Mouse (Mus musculus) testis, adult 2 months (tissue): ENCODE measurements around the gene Cdiptos. TPM values are rescaled to one million over a fixed set of nuclear protein-coding genes. Genes with fewer than 3 reads are reported as not detected.

ENCODE experiments used
- H3K27ac ChIP-seq: fragments of 200-500 bp; 2 replicates; pipeline ENCODE4 v1.5.1; 2012; ENCODE audit warnings: low read depth, low read length; ENCODE audit not compliant: control insufficient read depth, insufficient read depth
- H3K27me3 ChIP-seq: fragments of 200-500 bp; 2 replicates; pipeline ENCODE4 v1.6.1; 2012; ENCODE audit warnings: mild to moderate bottlenecking, low read length, moderate library complexity; ENCODE audit not compliant: control insufficient read depth, insufficient read depth
- H3K36me3 ChIP-seq: fragments of 200-500 bp; 2 replicates; pipeline ENCODE4 v1.6.1; 2012; ENCODE audit warnings: mild to moderate bottlenecking, low read length; ENCODE audit not compliant: control insufficient read depth, insufficient read depth
- H3K4me1 ChIP-seq: fragments of 200-500 bp; 2 replicates; pipeline ENCODE4 v1.6.1; 2012; ENCODE audit warnings: low read length; ENCODE audit not compliant: control insufficient read depth, insufficient read depth
- H3K4me3 ChIP-seq: fragments of 200-500 bp; 2 replicates; pipeline ENCODE4 v1.5.1; 2012; ENCODE audit warnings: low read depth, mild to moderate bottlenecking, low read length, moderate library complexity, mixed read lengths; ENCODE audit not compliant: control insufficient read depth
- CTCF ChIP-seq: fragments of 200-500 bp; IDR thresholded peaks from 2 replicates; pipeline ENCODE4 v1.5.1; 2012; ENCODE audit warnings: low read depth, mild to moderate bottlenecking, inconsistent platforms, low read length, moderate library complexity; ENCODE audit not compliant: control insufficient read depth, insufficient read depth, insufficient replicate concordance
- POLR2A ChIP-seq: fragments of 200-500 bp; IDR thresholded peaks from 2 replicates; pipeline ENCODE4 v1.6.1; 2012; ENCODE audit warnings: low read depth, mild to moderate bottlenecking, inconsistent platforms, low read length, moderate library complexity; ENCODE audit not compliant: control insufficient read depth
- polyA plus RNA-seq: library from polyadenylated mRNA; depleted of rRNA; stranded (reverse); fragments of >200 nt; gene quantifications from 2 replicates; pipeline ENCODE4 v1.2.3, GENCODE M21; 2012

Gene Cdiptos
- polyA plus RNA-seq, 1 experiment: 822 TPM

- peaks cover 26% of the 10 kb centered on the region for H3K4me1 ChIP-seq
- peak overlapping the region; percentile 70 for H3K4me3 ChIP-seq
- H3K27me3 ChIP-seq: no peaks in the 10 kb centered on the region
- peak overlapping the region; percentile 46 for H3K27ac ChIP-seq
- TF ChIP-seq CTCF (no peak), POLR2A (no peak; the same call in 1 of the 2 replicates)
- no peaks in the 10 kb centered on the region for H3K36me3 ChIP-seq
Measured at GRCm38 (mm10) chr7:127021563-127022527, 45.9 kb upstream of the Cdiptos start.

DNA sequence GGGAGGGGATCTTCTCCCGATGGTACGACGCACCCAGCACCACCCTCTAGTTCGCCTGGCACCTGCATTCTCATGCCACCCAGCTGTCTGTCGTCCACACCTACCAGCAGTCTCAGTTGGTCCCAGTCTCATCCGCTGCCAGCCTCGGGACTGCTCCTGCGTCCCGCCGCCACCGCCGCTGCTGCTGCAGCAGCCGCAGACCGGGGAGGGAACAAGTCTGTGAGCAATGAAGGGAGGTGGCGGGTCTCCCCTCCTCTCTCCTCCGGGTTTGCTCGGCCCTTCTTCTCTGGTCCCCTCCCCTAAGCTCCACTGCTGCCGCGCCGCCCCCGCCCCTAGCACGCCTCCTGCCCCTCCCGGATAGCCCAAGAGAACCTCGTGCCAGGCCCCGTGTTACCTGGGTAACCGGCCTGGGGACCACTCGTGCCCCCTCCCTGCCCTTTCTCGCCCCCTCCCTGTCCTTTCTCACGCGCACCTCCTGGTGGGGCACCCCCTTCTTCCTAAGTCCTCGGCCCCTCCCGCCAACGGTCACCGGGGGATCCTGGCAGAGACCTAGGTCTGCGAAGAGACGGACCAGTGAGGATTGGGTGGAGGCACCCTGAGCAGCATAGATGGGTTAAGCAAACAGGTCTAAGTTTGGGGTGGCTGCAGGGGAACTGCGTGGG lies 45.1 kb upstream of the Cdiptos start, which contains the start of the genes Gm42742 and Prrt2:
TSS of gene Gm42742 (minus strand) at position 197 of the 662 bp plus-strand sequence.
TSS of gene Prrt2 (minus strand) at position 311 of the 662 bp plus-strand sequence.
- H3K27ac ChIP-seq: peak within 1 kb of the TSS; percentile 46
- peaks cover 32% of the 10 kb centered on the region for H3K4me1 ChIP-seq
- TF ChIP-seq CTCF (no peak), POLR2A (0 out of 2 replicates have a peak, but pooled peaks have one; percentile 11)
- H3K4me3 ChIP-seq: peak within 1 kb of the TSS; percentile 75
- H3K36me3 ChIP-seq: no peaks in the 10 kb centered on the region
- H3K27me3 ChIP-seq: no peaks in the 10 kb centered on the region

- Histone ChIP-seq H3K36me3 (no peaks in the 10 kb centered on the region), H3K4me3 (peak overlapping the region; percentile 75), H3K27ac (0 out of 2 replicates have a peak overlapping the region, but pooled peaks have one; percentile 42), H3K27me3 (no peaks in the 10 kb centered on the region), H3K4me1 (peaks cover 34% of the 10 kb centered on the region)
- TF ChIP-seq CTCF: no peak
- TF ChIP-seq POLR2A: no peak
Measured at GRCm38 (mm10) chr7:127020491-127020890, 44.6 kb upstream of the Cdiptos start.

DNA sequence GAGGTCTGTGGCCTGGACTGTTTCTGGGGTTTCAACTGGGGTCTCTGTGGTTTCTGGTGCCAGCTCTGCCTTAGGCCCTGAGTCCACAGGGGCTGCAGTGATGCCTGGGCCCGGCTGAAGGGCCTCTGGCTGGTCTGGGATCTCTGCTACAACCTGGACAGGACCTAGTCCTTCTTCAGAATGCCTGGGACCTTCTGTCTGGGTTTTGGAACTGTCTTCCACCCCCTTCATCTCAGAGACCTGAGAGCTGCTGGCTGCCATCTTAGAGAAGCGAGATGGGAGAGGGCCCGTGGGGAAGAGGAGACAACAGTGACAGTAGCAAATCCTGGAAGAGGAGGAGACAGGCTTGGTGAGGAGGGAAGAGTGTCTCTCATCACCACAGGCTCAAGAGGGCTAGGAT lies 44.1 kb upstream of the Cdiptos start:
- Histone ChIP-seq H3K27ac (no peak overlapping the region), H3K27me3 (no peaks in the 10 kb centered on the region), H3K4me1 (peaks cover 29% of the 10 kb centered on the region), H3K36me3 (0 out of 2 replicates have a peak, but pooled peaks cover under 1% of the 10 kb centered on the region), H3K4me3 (no peak overlapping the region)
- TF ChIP-seq POLR2A (no peak), CTCF (no peak)

- no peak overlapping the region for H3K4me3 ChIP-seq
- no peaks in the 10 kb centered on the region for H3K27me3 ChIP-seq
- H3K27ac ChIP-seq: no peak overlapping the region
Measured at GRCm38 (mm10) chr7:127019306-127019960, 43.5 kb upstream of the Cdiptos start.

GRCm38 (mm10) chr7:127018416-127019305 lies 42.8 kb upstream of the Cdiptos start:
- no peak overlapping the region for H3K27ac ChIP-seq
- H3K36me3 ChIP-seq: 0 out of 2 replicates have a peak, but pooled peaks cover 1% of the 10 kb centered on the region
- H3K4me1 ChIP-seq: peaks cover 25% of the 10 kb centered on the region
- H3K4me3 ChIP-seq: no peak overlapping the region
- no peak for TF ChIP-seq POLR2A
- no peak for TF ChIP-seq CTCF
- no peaks in the 10 kb centered on the region for H3K27me3 ChIP-seq

More at GRCm38 (mm10) chr7:127019306-127019960, 43.5 kb upstream of the Cdiptos start:
- Histone ChIP-seq H3K4me1 (peaks cover 25% of the 10 kb centered on the region), H3K36me3 (0 out of 2 replicates have a peak, but pooled peaks cover 1% of the 10 kb centered on the region)
- TF ChIP-seq CTCF: no peak
- TF ChIP-seq POLR2A: no peak
